Mouse (Mus musculus) left cerebral cortex, adult 9 months (tissue): ENCODE measurements around the gene Trim63.
"Not testable (repeated sequence)": the region's sequence is repeated elsewhere in the genome, so short reads cannot be mapped to it uniquely, and the experiment has no call there.

Experiments
- DNase-seq, 2 experiments: peaks; one replicate each; pipeline ENCODE4 v3.0.0; 2022; ENCODE audit warnings: low spot score in 2 of 2

Trim63 gene

DNA sequence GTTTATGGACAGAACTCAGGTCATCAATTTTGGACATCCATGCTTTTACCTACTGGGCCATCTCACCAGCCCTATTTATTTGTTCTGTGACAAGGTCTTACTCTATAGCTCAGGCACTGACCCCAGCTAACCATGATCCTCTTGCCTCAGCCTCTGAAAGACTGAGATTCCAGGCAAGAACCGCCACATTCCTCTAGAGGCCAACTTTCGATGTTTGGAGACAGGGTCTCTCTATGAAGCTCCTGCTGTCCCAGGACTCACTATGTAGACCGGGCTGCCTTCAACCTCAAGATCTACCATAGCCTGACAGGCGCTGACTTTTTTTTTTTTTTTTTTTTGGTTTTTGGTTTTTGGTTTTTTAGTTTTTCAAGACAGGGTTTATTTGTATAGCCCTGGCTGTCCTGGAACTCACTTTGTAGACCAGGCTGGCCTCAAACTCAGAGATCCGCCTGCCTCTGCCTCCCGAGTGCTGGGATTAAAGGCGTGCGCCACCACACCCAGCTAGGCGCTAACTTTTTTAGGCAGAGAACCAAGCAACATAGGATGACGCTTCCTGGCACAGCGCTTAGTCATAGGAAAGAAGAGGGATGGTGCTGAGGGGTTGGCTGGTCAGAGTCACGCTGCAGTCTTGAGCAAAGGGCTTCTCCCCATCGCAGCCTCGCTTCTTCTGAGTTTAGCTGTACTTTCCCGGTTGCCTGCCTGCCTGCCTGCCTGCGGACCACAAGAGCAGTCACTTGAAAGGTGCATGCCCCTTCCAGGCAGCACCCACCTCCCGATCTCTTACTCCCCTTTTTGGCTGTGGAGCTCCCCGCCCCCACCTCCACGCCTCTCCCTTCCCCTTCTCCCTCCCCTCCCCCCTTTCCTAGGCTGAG, 16.1 kb upstream of the Trim63 start:
- DNase-seq: no peak

DNA sequence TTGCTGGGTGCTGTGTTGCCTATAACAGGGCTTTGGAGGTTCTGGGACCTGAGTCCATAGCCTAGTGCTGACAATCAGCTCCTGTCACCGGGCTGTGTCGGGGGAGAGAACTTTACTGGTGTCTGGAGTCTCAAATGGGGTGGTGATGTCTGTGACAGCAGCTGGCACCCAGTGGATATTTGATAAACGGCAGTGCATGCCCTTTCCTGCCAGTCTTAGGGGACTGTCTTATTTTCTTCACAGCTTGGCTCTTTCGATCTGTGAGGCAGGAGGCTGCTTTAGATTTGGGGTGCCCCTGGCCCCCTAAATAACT, 15.5 kb upstream of the Trim63 start:
- DNase-seq: no peak

DNA sequence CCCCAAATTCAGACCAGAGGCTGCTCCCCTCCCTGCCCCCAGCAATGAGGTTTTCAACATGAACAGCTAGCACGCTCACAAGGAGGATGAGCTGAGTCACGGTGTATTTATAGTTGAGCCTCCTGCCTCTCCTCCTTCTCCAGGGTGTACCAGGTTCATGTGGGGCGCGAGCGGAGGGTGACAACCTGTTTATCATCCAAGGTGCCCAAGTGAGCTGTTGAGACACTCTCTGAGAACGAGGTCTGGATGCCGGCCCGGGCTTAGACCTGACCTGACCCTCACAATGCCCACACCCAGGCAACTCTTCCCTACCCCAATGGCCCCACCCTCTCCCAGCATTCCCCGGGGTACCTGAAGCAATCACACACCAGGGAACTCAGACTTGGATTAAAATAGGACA, 14.6 kb upstream of the Trim63 start:
- peak; percentile 53 to 68 for DNase-seq

DNA sequence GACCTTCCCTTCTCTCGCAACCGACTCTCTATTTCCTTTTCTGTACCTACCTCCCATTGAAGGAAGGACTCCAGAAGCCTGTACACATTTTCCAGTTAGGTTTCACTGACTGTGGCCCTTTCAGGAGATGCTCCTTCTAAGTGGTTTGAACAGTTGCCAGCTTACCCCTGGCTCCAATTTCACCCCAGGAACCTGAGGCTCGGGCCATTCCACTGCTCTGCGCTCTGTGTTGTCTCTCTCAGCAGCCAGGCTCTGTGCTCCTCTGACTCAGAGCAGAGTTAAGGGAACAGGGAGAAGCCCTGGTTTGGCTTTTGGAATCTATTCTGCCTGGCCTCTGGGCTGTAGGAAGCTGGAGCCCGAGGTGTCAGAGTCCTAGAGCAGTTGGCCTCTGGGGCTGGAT, 12.8 kb upstream of the Trim63 start:
- no peak for DNase-seq

DNA sequence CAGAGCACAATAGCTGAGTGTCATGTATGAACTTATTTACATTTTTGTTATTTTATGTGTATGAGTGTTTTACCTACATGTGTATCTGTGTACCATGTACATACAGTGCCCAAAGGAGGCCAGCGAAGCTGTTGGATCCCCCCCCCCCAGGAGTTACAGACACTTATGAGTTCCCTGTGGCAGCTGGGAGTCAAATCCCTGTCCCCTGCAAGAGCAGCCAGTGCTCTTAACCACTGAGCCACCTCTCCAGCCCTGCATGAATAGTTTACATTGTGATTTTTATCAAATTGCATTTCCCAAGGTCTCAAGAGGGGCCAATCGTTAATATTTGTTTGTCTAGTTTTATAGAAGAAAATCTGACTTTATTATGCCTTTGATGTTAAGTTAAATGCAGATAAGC, 8.0 kb upstream of the Trim63 start:
- DNase-seq: no peak

DNA sequence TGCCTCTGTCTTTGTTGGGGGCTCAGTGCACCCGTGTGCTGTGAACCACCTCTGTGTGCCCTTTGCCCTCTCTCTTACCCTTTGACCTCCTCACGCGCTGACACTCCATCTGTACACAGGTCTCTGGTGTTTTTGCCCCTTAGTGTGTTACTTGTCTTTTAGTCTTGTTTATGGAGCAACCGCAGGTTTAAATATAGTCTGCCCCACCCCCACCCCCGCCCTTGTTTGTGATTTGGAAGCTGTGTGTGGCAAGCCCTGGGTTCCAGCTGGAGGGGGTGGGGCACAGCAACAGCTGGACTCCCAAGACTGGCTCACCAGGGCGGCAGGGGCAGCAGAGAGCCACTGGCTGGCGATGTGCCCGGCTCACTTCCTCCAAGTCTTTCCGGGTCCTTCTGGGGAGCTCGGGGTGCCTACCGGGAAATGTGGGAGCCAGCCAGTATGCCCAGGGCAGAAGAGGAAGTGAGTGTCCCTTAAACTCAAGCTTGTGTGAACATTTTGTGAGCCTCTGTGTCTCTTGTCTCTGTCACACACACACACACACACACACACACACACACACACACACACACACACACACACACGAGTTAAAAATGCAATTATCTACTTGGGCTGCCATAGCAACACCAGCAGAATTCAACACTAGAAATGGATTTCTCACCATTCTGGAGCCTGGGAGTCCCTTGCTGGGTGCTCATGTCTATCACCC, 7.4 kb upstream of the Trim63 start:
- peak in 1 of 2 experiments; percentile 39 for DNase-seq

DNA sequence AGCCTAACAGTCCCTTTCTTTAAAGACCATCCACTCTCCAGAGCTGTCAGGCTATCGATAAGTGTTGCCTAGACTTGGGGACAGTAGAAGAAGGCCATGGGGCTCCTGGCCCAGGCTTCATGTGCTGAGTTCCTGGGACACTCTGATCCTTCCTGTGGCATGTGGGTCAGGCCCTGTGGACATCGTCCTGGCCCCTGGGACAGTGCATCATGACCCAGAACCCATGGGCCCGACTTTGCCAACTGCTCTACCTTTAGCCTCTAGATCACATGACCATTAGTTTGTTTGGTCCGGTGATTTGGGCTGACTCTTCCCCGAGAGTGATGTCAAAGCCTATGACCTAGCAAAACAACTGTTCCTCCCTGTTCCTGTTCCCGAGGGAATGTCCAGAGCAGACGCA, 4.8 kb upstream of the Trim63 start:
- DNase-seq: no peak

DNA sequence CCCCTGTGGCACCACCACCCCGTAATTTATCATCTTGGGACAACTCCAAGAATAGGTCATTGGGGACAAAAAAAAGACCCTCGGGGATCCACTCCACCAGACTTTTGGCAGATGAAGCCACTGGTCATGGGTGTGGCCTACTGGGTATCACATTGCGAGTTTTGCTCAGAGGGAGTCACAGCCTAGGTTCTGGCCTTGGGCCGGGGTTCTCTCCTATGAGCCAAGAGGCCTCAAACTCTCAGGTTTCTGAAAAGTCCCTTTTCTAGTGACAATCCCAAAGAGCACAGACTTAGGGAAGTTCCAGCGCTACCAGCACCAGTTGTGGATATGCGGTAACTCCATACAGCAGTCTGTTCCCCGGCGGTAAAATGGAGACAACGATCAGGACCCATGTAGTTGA, 4.3 kb upstream of the Trim63 start:
- DNase-seq: no peak

DNA sequence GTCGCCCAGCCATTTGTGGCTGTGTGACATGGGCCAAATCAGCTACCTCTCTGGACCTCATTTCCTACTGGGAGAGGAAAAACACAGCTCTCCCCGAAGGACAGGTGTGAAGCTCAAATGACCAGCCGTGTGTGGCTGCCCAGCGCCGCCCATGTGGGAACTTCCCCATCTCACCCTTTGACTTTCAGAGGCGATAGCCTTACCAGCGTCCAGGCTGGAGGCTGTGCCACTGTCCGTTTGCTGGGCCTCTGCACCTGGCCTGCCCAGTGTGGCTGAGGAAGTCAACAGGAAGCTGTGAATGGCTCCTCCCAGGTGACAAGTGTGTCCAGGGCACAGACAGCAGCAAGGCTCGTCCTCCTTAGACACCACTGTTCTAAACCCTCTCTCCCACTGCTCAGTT, 3.1 kb upstream of the Trim63 start:
- no peak for DNase-seq

DNA sequence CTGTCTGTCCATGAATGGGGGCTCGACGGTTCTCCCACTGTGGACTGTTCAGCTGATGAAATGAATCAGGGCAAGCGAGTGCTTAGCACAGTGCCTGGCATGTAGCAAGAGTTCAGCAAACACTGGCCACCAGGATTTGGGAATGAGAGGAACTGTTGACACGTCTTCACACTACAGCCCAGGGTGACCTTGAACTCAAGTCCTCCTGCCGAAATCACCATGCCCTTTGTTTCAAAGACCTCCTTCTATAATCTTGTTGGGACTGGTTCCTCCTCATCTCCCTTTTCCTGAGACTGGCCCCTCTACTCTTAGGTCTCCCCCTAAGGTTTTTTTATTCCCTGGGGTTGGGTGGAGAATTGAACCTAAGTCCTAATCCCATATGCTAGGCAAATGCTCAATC, 2.6 kb upstream of the Trim63 start:
- DNase-seq: no peak

DNA sequence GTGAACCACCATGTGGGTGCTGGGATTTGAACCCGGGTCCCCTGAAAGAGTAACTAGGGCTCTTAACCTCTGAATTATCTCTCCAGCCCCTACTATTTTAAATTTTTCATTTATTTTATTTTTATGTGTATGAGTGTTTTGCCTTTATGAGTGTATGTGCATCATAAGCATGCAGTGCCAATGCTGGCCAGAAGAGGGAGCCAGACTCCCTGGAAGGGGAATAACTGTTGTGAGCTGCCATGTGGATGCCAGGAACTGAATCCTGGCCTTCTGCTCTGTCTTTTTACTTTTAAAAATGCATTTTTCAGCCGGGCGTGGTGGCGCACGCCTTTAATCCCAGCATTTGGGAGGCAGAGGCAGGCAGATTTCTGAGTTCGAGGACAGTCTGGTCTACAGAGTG, 2.0 kb upstream of the Trim63 start:
- DNase-seq: no peak

DNA sequence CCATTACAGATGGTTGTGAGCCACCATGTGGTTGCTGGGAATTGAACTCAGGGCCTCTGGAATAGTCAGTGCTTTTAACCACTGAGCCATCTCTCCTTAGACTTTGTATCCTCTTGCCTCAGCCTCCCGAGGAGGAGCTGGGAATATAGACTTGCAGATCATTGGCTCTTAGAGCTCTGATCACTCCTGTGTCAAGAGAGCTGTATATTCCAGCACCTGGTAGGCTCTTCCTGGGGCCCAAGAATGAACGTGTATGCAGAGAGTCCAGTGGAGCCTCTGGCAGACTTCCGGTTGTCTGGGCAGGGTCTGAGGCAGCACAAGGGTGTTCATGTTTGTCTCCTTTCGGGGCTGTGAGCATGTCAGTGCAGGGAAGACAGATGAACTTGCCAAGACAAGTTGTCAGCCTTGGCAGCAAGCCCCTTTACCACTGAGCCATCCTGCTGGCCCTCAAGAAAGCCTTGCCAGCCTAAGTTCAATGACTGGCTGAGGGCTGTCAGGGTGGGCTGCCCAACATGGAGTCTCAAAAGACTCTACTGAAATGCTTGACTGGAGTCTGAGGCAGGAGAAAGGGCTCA, 752 bp upstream of the Trim63 start:
- no peak for DNase-seq

DNA sequence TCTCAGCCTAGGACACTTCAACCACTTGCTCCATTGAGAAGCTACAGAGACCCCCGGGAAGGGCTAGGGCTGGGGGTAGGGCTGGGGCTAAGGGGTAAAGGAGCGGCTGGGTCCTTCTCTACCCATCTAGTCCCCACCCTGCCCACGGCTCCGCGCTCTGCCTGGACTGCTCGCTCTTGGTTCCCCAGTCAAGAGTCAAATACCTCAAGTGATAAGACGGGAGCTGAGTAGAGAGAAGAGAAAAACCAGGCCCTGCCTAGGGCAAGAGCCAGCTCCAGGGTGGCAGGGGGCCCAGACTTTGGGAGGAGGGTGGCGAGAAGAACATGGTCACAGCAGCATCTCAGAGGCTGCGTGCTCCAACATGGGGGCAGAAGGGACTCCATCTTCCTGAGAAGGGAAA, 550 bp downstream of the Trim63 start:
- no peak for DNase-seq

DNA sequence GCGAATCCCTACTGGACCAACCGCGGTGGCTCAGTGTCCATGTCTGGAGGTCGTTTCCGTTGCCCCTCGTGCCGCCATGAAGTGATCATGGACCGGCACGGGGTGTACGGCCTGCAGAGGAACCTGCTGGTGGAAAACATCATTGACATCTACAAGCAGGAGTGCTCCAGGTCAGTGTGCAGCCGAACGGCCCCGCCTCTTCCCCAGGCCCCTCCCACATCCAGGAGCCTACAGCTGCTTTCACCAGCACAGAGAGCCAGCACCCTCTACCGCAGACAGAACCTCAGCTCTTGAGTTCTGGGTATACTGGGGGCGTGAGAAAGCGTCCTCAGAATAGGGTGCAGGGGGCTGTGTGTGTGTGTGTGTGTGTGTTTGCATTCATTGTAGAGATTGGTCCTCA, 1.5 kb downstream of the Trim63 start:
- DNase-seq: no peak

DNA sequence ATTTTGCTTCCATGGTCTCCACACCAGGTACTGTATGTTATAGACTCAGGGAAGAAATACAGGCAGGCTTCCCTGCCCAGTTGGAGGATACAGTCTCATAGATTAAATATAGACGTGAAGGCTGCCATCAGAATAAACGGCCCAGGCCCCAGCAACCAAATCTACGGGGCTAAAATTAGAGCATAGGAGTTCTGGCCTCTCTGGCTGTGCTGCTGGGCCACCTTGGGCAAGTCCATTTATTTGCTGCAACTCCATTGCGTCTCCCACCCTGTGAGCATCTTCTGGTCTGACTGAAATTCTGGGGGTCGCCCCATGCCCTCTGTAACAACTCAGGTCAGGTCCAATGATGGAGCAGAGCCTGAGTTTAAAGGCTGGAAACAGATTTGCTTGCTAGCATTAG, 4.2 kb downstream of the Trim63 start:
- DNase-seq: no peak

DNA sequence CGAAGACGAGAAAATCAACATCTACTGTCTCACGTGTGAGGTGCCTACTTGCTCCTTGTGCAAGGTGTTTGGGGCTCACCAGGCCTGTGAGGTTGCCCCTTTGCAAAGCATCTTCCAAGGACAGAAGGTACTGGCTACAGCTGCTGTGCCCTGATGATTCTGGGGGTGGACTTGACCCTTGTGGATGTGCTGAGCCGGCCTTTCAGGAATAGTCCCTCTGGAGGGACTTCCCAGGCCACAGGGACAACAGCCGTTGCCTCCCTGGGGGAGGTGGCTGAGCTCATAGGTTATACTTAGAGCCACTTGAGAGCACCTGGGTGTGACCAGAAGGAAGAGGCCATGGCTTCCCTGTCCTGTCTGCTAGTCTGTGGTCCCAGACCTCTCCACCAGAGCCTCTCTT, 4.8 kb downstream of the Trim63 start:
- DNase-seq: no peak

DNA sequence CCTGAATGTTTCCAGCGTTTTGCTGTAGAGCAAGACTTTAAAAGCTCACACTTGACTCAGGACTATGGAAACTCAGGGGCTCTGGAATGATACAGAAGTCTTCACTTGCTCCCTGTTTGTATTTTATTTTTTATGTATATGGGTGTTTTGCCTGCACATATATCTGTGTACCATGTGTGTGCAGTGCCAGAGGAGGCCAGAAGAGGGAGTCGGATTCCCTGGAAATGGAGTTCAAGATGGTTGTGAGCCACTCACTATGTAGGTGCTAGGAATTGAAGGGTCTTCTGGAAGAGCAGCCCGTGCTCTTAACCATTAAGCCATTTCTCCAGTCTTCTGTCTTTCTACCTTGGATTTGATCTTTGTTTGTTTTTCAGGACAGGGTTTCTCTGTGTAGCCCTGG, 6.6 kb downstream of the Trim63 start:
- DNase-seq: no peak

DNA sequence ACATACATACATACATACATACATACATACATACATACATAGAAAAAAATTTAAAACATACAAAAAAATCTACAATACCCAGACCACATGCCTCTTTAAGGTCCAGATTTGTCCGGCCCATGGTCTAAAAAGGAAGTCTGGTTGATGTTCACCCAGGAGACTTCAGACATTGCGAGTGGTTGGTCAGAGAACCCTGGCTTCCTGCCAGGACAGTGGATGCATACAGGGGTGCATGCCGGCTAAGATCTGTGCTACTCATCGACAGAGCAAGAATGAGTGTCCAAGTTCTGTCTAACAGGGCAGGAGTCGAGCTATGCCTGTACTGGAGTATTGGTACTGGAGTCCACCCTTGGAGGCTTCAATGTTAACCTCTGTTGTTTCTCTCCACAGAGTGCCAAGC, 9.7 kb downstream of the Trim63 start:
- DNase-seq: no peak

DNA sequence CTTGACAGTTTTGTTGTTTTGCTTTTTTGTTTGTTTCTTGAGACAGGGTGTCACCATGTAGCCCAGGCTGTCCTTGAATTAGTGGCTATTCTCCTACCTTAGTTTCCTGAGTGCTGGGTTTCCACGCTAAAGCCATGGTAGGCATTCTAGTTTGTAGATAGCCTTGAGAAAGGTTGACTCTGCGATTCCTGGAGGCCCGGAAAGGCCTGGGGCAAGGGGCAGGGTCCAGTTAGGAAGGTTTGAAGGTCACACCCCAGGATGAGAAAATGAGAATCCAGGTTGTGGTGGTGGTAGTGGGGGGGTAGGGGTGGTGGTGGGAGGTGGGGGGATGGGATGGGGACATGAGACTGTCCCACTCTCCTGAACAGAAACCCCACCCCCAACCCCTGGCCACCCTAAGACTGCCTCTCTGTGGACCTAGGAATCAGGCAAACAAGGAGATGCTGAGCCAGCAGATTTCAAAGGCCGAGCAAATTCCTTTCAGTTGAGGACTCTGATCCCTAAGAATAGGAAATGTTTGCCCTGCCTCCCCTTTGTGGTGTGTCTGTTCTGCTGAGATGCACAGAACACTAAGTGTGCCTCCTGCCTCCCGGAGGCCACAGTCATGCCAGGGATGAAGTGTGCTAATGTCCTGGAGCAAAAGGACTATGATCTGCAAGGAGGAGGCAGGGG, 12.1 kb downstream of the Trim63 start:
- no peak for DNase-seq

DNA sequence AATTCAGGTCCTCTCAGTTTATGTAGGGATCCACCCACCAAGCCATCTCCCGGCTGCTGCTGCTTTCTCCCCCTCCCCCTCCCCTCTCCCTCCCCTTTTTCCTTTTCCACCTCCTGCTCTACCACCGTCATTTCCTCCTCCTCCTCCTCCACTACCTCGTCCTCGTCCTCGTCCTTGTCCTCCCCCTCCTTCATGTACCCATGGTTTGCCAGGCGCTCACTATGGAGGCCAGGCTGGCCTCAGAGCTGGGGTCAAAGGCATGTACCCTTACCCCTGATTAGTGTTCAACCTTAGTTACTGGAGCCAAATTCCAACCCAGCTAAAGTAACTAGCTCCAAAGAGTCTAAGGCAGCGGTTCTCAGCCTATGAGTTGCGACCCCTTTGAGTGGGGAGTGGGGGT, 13.2 kb downstream of the Trim63 start:
- no peak for DNase-seq

DNA sequence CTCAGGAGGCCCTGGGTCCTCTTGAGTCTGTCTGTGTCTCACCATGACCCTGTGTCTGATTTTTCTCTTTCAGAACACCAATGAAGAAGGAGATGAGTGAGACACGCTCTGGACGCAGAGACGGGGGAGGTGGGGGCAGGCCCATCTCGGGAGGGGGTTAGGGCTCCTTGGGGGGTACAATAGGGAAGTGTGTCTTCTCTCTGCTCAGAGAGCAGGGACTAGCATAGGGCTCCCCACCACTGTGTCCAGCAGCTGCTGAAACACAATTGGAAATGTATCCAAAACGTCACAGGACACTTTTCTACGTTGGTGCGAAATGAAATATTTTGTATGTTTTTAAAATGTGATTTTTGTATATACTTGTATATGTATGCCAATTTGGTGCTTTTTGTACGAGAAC, 13.9 kb downstream of the Trim63 start:
- no peak for DNase-seq

DNA sequence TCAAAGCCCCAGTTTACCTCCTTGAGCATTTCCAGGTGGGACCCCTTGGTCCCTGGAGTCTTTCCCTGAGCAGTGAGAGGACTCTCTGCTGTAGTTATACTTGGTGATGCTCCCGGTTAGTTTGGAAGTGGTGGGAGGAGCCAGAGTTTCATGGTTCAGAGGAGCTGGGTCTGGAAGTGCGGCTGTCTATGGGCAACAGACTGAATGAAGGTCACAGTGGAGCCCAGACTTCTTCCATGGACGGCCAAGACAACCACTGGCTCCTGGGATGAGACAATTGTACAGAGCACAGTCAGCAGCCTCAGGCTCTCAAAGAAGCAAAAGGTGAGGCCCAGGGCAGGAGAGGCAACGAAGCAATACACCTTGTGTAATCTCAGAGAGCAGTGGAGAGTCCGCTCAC, 15.4 kb downstream of the Trim63 start:
- DNase-seq: no peak

DNA sequence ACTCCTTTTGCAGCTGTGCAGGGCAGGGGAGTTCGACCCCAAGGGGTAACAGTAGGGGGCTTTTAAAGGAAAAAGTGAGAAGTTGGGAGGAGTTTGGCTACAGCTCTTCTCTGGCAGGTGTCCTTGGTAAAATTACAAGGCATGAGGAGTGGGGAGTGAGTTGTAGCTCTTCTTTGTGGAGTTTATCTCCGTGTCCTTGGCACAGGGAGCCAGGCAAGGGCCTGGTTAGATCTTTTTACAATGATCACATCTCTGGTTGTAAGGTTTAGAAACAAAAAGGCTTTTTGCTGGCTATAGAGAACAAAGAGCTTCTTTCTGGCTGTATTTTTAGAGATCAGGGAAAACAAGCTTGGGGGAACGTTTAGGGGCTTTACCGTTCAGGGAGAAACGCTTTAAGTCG, 26.3 kb downstream of the Trim63 start:
- DNase-seq: not testable (repeated sequence)
